Mouse (Mus musculus) T-helper 2 cell (primary cell): ENCODE data around the gene Tk1.

Source experiments
- in situ Hi-C: fragments of 300-600 bp; cut with MboI, MseI; formaldehyde crosslinking; loops from one replicate; pipeline ENCODE4 v1.15.1; 2025; ENCODE audit warnings: high pct_unique_total_duplicates

Gene Tk1

DNA sequence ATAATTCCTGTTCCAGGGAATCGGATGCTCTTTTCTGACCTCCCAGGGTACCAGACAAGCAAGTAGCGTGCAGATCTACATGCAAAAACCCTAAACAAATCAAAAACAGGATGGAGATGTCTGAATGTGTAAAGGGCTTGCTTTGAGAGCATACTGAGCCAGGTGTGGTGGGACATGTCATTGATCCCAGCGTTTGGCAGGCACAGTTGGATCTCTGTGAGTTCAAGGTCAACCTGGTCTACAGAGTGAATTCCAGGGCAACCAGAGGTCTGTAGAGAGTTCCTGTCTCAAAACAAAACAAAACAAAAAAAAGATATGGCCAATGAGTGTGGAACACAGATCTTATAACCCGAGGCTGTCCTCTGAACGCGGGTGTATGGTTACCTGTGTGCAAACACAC lies 2.5 kb downstream of the Tk1 start:
- in situ Hi-C loops, result loop anchor here (5.0 to 25.0 kb wide), 2 partner anchors 71 to 1436 kb away; no protein-coding TSS in a partner anchor

DNA sequence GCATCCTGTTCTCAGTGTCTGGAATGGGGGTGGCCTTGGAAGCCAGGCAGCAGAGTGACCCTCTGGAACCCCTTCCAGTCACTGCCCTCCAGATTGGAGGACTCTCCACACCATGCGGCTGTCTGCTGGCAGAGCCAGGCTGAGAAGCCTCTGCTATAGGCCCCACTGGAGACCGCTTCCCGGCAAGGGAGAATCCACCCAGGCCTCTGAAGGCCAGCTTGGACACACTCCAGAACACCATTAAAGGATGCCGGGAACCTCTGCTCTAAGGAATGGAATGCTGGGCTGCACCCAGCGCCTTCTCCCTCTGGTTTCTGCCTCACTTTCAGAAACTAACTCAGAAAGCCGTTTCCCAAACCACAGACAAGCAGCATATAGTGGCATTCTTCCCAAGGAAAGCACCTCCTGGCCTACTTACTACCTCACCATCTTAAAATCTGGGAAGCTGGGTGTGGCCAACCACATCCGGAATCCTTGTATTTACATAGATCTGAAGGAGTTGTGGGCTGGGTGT lies 3.1 kb downstream of the Tk1 start:
- in situ Hi-C loops, result loop anchor here (5.0 to 25.0 kb wide), 2 partner anchors 70 to 1435 kb away; no protein-coding TSS in a partner anchor

DNA sequence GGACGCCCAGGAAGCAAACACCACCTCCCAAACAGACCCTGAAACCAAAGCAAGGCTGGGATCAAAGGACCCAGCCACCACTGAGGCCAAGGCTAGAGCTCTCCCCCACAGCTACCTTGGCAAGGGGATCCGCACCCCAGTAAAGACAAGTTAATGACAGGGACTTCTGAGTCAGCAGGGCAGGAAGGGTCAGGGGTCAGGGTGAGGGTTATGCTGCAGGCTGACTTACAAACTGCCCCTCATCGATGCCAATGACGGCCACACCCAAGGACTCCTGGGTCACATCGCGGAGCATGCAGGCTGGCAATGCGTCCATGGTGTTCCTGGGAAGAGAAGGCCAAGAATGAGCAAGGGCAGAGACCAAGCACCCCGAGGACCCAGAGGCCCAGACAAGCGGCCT lies 4.0 kb downstream of the Tk1 start:
- in situ Hi-C loops, result loop anchor here (5.0 to 25.0 kb wide), 2 partner anchors 70 to 1435 kb away; no protein-coding TSS in a partner anchor

DNA sequence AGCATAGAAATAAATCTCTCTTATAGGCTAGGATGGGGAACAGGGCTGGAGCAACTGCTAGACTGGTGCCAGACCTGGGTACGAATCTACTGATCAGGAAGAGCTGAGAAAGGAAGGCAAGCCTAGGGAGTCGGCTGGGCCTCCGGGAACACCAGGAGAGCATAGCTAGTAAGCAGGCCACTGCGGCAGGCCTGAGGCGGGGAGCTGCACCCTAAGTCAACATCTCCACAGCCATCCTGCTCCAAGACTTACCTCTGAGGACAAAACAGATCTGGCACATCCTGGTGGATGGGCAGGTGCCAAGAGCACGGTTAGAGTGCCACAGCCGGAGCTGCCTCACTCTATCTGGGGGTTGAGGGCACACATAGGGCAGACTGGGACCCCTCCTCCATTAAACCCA lies 5.7 kb downstream of the Tk1 start:
- in situ Hi-C loops, result loop anchor here (5.0 to 25.0 kb wide), 2 partner anchors 68 to 1433 kb away; no protein-coding TSS in a partner anchor

DNA sequence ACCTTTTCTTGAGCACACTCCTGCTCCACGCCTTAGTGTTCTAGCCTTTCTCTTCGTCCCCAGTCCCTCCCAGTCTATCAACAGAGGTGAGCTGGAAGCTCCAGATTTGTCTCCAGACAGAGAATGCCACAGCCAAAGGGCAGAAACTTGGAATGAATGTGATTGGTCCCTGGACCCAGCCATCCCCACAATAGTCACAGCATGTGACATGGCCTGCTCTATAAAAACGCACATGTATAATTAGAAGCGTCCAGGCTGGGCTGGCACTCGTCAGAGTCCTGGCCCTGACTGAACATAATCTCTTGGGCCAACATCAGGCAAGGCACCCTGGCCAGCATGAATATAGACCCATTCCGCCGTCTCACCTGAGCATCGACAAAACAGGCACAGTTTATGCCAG lies 6.8 kb downstream of the Tk1 start:
- in situ Hi-C loops, result loop anchor here (25.0 kb wide), 1 partner anchor 1432 kb away; no protein-coding TSS in a partner anchor

DNA sequence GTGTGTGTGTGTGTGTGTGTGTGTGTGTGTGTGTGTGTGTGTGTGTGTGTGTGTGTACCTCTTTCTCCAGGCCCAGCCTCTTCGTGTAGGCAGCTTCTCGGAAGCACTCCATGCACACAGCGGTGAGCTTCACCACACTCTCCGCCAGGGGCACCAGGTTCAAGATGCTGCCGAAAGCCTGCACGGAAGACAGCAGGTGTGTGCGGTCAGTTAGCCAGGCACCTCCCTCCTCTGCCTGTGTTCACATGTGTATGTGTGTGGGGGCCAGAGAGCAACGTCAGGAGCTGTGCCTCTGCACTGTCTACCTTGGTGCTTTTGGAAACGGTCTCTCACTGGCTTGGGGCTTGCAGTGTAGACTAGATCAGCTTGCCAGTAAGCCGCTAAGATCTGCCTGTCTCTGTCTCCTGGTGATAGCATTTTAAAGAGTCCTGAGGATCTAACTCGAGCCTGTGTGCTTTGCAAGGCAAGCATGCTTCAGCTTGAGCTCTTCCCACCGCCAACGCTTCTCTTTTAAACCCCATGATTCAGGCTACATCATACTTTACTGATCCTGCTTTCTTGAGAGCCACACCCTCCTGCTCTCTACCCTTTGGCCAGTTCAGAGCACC lies 9.4 kb downstream of the Tk1 start:
- in situ Hi-C loops, result loop anchor here (25.0 kb wide), 1 partner anchor 1429 kb away; no protein-coding TSS in a partner anchor

DNA sequence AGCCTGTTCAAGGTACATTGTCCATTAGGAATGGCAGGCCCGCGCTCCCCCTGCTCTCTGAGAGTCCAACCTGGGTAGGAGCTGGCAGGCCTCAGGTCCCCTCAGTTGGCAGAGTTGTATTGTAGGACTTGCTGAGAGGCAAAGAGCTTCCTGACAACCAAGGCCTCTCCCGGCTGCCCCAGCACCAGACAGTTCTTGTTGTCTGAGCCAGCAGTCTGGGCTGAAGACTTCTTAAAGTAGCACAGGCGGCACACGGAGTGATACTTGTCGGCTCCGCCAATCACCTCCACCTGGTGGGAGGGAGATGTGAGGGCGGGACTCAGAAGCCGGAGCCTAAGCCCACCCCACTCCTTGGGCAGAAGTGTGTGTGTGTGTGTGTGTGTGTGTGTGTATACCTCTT lies 10.0 kb downstream of the Tk1 start:
- in situ Hi-C loops, result loop anchor here (25.0 kb wide), 1 partner anchor 1429 kb away; no protein-coding TSS in a partner anchor

DNA sequence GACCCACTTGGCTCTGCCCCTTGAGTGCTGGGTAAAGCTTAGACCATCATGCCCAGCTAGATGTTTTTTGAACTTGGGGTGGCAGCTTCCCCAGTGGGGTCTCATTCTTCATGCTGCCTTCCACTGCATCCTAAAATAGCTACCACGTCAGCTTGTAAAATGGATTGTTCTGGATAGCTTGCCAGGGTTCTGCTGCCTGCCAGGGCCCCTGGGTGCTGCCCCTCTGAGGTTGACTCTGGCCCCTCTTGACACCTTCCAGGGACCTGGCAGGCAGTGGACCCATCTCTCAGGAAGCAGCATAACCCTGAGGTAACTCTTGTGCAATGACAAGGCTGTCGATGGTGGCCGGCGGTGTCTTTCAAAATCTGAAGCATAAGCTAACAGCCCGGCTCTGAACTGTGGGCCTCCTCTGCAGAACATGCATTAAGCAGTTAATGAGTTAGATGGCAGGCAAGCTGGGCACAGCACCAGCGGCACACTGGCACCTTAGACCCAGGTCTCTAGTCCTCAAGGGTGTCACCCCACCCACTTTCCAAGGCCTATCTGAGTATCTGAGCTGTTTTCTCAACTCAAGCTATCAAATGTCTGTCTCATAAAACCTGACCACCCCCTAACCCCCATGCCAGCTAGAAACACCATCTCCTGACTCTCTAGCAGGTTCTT lies 11.1 kb downstream of the Tk1 start:
- in situ Hi-C loops, result loop anchor here (25.0 kb wide), 1 partner anchor 1428 kb away; no protein-coding TSS in a partner anchor

DNA sequence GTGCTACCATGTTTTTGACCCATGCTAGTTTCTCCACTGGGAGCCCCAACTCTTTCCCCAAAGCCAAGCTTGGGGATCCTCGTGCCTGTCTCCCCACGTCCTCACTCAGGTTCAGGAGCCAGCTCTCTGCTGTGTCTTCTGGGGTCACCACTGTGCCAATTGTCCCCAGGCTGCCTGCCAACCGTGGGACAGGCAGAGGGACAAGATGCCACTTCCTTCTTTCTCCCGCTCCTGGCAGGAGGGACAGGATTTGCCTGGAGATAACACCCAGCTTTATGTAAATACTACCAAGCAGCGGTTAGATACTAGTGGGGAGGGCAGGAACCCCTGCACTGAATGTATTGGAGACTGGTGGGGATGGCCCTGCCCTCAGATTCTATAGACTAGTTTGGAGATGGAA lies 12.0 kb downstream of the Tk1 start:
- in situ Hi-C loops, result loop anchor here (25.0 kb wide), 1 partner anchor 1427 kb away; no protein-coding TSS in a partner anchor

DNA sequence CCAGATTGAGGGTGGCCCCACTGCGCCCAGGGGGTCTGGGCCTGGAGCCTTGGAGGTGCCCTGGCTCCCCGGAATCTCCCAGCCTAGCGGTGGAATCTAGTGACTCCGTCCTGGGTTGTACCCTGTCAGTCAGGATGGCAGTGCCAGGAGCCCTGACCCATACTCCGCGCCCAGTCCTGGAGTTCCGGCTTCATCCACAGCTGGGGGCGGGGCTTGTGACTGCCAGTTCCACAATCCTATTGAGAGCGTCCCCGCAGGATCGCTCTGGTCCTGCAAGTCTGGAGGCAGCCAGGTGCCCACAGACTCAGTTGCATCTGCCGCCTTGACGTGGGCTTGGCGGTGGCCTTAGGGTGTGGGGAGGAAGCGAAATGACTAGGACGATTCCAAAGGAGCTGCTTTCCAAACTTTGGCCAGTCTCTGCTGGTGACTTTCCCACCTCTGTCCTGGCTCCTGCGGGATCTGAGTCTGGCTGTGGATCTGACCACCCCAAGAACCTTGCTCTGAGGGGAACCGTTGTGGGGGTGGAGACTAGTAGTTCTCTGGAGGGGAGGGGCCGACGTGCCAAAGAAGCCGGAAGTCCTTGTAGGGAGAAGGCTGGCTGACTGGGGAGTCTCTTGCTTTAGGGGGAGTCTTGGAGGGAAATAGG lies 15.4 kb downstream of the Tk1 start:
- in situ Hi-C loops, result loop anchor here (25.0 kb wide), 1 partner anchor 1423 kb away; no protein-coding TSS in a partner anchor

DNA sequence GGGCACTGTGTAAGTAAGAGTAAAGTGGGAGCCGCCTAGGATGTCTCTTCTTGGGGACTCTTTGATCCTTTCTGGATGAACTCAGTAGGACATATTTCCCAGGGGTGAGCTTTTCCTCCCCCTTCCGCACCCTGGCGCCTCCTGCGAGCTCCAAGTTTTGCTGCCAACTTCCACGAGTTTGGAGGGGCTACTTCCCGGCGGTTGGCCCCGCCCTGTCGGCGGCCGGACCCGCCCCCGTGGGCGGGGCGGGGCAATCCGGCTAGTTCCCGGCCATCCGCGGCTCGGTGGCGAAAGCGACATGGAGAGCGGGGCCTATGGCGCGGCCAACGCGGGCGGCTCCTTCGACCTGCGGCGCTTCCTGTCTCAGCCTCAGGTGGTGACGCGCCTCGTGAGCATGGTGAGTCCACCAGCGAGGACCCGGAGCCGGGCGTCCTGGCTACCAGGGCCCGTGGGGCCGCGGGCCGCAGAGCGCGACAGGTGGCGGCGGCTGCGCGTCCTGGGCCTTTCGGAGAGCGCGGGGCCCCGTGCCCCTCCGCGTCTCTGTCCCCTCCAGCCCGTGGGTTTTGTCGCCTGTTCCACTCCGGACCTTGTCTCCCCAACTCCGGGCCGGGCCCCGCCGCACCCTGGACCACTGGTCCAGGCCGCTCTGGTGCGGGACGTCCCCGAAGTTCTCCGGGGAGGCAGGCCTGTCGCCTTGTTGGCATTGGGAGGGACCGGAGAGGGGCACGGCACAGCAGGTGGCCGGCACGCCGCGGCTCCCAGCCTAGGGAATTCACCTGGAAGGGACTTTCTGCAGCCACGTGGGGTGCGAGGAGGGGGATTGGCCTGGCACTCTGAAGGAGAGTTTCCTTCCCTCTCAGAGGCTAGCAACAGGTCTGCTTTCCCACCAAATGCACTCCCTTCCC lies 16.2 kb downstream of the Tk1 start, which contains the start of the genes Gm20708 and Syngr2:
TSS of gene Gm20708 (plus strand) at position 262 of the 905 bp plus-strand sequence.
TSS of gene Syngr2 (plus strand) at position 262 of the 905 bp plus-strand sequence.
- in situ Hi-C loops, result loop anchor here (25.0 kb wide), 1 partner anchor 1422 kb away; no protein-coding TSS in a partner anchor

DNA sequence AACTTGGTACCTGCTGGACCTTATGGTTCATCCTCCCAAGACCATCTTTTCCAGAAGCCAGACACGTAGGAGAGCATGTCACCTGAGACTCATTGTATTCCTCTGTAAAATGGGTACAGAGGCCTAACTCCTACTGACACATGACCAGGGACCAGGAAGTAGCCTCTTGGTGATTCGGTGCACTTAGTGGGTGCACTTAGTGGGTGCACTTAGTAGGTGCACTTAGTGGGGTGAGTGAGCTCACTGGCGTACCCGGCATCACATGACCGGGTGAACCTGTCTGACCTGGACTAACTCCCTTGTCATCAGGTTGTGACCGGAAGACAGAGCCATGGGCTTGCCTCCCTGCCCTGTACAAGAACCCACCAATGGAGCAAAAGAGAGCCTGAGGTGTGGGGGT lies 19.1 kb downstream of the Tk1 start:
- in situ Hi-C loops, result loop anchor here (25.0 kb wide), 1 partner anchor 1419 kb away; no protein-coding TSS in a partner anchor

DNA sequence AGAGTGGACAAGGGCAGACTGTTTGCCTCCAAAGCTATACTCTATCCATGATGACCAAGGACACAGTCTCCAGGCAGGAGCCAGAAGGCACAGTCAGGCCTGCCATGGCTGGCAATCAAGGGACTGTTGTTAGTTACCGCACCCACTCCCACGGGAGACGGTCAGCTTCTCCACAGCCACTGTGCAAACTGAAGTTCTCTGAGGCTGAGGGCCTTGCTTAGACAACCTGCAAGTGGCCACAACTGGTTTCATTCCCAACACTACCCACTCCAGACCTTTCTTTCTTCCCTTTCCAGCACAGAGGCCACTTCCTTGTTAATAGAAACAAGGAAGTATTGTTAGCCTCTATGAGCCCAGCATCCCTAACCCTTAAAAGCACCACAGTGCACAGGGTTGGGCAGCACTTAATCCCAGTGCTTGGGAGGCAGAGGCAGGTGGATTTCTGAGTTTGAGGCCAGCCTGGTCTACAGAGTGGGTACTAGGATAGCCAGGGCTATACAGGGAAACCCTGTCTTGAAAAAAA lies 22.7 kb downstream of the Tk1 start:
- in situ Hi-C loops, result loop anchor here (25.0 kb wide), 1 partner anchor 1416 kb away; no protein-coding TSS in a partner anchor

DNA sequence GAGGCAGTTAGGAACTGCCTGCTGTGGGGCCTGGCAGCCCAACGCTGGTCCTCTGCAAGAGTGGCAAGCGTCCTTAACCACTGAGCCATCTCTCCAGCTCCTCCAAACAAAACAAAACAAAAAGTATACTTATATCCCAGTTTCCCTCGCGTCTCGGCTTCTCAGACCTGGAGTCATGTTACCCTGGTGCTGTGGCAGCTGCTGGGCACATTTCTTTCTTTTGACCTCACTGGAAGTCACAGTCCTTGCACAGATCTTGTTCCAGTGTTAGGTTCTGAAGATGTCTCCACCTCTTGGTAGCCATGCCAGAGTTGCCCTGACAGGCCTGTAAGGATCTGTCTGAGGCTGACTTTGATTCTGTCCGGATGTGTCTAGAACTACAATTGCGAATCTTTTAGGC lies 24.2 kb downstream of the Tk1 start:
- in situ Hi-C loops, result loop anchor here (25.0 kb wide), 1 partner anchor 1414 kb away; no protein-coding TSS in a partner anchor

DNA sequence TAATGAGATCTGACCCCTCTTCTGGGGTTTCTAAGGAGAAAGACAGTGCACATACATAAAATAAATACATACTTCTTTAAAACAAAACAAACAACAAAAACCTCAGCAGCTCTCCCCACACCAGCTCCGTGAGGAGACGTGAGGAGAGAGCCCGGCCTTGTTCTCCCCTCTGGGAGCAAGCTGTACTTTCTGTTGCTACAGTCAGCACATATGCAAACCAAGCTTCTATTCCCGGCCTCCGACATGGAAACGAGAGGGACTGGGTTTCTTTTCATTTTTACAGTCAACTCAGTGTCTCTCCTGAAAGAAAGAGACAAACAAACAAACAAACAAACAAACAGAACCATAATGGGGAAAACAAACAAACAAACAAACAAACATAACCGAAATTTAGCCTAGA lies 25.9 kb downstream of the Tk1 start:
- in situ Hi-C loops, result loop anchor here (25.0 kb wide), 1 partner anchor 1413 kb away; no protein-coding TSS in a partner anchor

DNA sequence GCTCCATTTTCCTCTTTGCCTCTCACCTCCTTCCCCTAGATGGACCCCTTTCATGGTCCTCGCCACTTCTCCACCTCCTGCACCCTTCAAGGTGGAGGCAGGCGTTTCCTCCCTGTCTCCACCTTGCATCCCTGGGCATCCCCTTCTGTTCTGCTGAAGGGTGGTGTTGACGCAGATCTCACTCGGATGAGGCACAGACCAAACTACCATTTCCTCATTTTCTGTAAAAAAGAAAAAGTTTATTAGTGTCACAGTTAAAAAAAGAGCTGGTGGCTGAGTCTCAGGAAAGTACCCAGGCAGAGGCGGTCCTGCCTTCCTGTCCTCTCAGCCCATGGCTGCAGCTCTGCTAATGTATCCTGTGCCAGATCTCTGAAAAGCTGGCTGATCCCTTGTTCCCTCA lies 26.7 kb downstream of the Tk1 start:
- in situ Hi-C loops, result no loop called here

DNA sequence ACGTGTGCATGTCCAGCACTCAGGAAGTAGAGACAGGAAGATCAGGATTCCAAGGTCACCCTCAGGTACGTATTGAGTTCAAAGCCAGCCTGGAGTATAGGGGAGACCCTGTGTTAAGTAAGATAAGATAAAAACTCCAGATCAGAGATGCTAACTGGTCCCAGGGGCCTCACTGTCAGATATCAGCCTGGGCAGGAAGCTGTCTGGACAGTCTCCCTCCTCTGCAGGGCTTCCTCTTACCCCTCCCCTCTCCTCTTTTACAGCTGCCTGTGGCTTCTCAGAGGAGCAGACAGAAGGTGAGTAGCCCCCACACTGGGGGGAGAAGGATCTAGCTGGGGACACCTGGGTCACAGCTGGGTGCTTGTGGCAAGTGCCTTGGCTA lies 27.7 kb downstream of the Tk1 start:
- in situ Hi-C loops, result no loop called here

DNA sequence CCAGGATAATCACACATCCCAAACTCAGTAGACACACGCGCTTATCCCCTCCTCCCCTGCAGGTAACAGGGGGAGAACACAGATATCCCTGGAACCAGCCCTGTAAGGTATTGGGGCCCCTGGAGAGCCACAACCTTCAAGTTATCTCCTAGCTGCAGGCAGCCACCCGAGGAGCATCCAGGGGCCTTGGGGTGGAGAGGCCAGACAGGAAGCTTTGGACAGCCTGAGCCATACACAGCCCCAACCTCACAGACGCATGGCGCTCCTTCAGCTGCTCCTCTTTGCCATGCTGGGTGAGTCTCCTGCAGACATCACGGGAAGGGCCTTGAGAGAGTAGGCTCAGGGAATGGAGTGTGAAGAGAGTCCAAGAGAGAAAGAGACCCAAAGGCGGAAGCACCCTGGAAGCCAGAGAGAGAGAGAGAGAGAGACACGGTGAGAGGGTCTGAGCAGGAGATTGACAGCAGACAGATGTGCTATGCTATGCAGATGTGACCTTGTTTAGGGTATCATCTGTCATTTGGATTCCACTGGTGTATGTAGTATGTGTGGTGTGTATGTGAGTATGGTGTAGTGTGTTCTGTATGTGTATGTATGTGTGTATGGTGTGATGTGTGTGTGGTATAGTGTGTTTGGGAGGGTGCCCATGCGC lies 28.3 kb downstream of the Tk1 start, which contains the start of gene 6030468B19Rik:
TSS of gene 6030468B19Rik (plus strand) at position 150 of the 649 bp plus-strand sequence.
- in situ Hi-C loops, result no loop called here

DNA sequence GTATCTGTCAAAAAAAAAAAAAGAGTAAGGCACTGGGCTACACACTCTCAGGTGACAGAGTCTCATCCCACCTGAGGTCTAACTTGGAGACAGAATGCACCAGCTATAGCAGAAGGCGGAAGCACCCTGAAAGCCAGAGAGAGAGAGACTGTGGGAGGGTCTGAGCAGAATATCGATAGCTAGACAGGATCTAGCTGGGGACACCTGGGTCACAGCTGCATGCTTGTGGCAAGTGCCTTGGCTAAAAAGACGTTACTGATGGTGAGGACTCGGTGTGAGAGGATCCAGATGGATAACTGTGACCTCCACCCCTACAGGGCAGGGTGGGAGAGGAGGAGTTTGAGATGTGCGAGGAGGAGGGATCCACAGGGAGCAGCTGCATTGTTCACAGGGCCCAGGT lies 28.9 kb downstream of the Tk1 start:
- in situ Hi-C loops, result no loop called here
